Mouse (Mus musculus) frontal cortex, postnatal 36 days (tissue): Measurements from ENCODE around the gene Apobec3.

ENCODE experiments used
- DNase-seq, 2 experiments: peaks; one replicate each; pipeline ENCODE4 v3.0.0; 2022; ENCODE audit warnings: low spot score in 2 of 2

Apobec3 gene

GRCm38 (mm10) chr15:79891436-79892212, at the start of gene Apobec3:
TSS of gene Apobec3 (plus strand) at chr15:79891659.
- DNase-seq: no peak

GRCm38 (mm10) chr15:79842985-79843384, 48.5 kb upstream of the Apobec3 start:
- no peak for DNase-seq

GRCm38 (mm10) chr15:79845986-79846385, 45.5 kb upstream of the Apobec3 start:
- no peak for DNase-seq

GRCm38 (mm10) chr15:79847100-79847499, 44.4 kb upstream of the Apobec3 start:
- peak; percentile 27 to 33 for DNase-seq

GRCm38 (mm10) chr15:79850143-79850542, 41.3 kb upstream of the Apobec3 start:
- no peak for DNase-seq

- no peak for DNase-seq
These were observed 32.5 kb upstream of the Apobec3 start for GRCm38 (mm10) chr15:79858979-79859378.

GRCm38 (mm10) chr15:79859821-79860220, 31.6 kb upstream of the Apobec3 start:
- DNase-seq: no peak

- DNase-seq: no peak
These were observed 24.0 kb upstream of the Apobec3 start for GRCm38 (mm10) chr15:79867260-79868002.

- no peak for DNase-seq
These were observed 17.9 kb upstream of the Apobec3 start for GRCm38 (mm10) chr15:79873545-79873944.

- DNase-seq: no peak
These were observed 17.5 kb upstream of the Apobec3 start for GRCm38 (mm10) chr15:79873995-79874394.

- DNase-seq: no peak
These were observed 16.0 kb upstream of the Apobec3 start for GRCm38 (mm10) chr15:79875261-79875995.

- DNase-seq: no peak
These were observed 12.7 kb upstream of the Apobec3 start for GRCm38 (mm10) chr15:79878725-79879136.

- DNase-seq: peak; percentile 65 to 81
These were observed 12.1 kb upstream of the Apobec3 start for GRCm38 (mm10) chr15:79879319-79879718.

- DNase-seq: no peak
These were observed 11.0 kb upstream of the Apobec3 start for GRCm38 (mm10) chr15:79880477-79880876.

GRCm38 (mm10) chr15:79882623-79883267, 8.7 kb upstream of the Apobec3 start:
- DNase-seq: peak; percentile 61 to 82

GRCm38 (mm10) chr15:79883352-79883822, 8.1 kb upstream of the Apobec3 start:
- peak; percentile 96 for DNase-seq

- DNase-seq: no peak
These were observed 6.6 kb upstream of the Apobec3 start for GRCm38 (mm10) chr15:79884820-79885219.

GRCm38 (mm10) chr15:79892213-79892541, 718 bp downstream of the Apobec3 start:
- no peak for DNase-seq

GRCm38 (mm10) chr15:79892995-79893823, 1.8 kb downstream of the Apobec3 start:
- DNase-seq: no peak

- no peak for DNase-seq
These were observed 2.3 kb downstream of the Apobec3 start for GRCm38 (mm10) chr15:79893824-79894123.

GRCm38 (mm10) chr15:79894343-79894742, 2.9 kb downstream of the Apobec3 start:
- DNase-seq: no peak
